ENCODE assay signal across 21 mouse cellular contexts in genomic region chr17:29979020-29979419, GRCm38 (mm10). TPM values are rescaled to one million over a fixed set of nuclear protein-coding genes. Genes with fewer than 3 reads are reported as not detected.
DNase-seq lines count a peak whose midpoint lies in the region; ATAC-seq lines count a peak whose summit lies in the region.
"Had no signal": no experiment of that assay in that cellular context is flagged by ENCODE, and none has a peak within 500 bp of the region (broad histone marks: within the 10 kb centered on the region; RNA-seq: fewer than 3 reads in every experiment).

No protein-coding gene starts in this region.

- DNase-seq in embryonic facial prominence, embryonic 10.5 days (ENCODE audit: low spot score) = no peak
- DNase-seq in heart, postnatal 10 days = peak; percentile 33 to 41
- DNase-seq in 3134 (ENCODE audit: extremely low read depth, insufficient read length, low spot score) (peak; percentile 30), adipocyte (ENCODE audit: low spot score) (peak; percentile 42)
- DNase-seq: B cell, adult 2 months; cerebellum, adult 11-12 months; cerebellum, postnatal 10 days; forebrain, postnatal 0 days; lung, postnatal 4 days; right cerebral cortex, postnatal 14 days; spleen, adult 18-20 months; thymus, postnatal 14 days had no signal

- H3K4me3 ChIP-seq in embryonic facial prominence, embryonic 13.5 days = no peak overlapping the region
- no peak overlapping the region for H3K4me3 ChIP-seq in embryonic facial prominence, embryonic 10.5 days
- H3K4me3 ChIP-seq in heart, embryonic 12.5 days = no peak overlapping the region
- no peak overlapping the region for H3K4me3 ChIP-seq in midbrain, embryonic 13.5 days (replicated peaks)
- H3K4me3 ChIP-seq: heart, embryonic 15.5 days; left cerebral cortex, adult 2 months; midbrain, embryonic 15.5 days; neural tube, embryonic 12.5 days had no signal

- WGBS in embryonic facial prominence, embryonic 13.5 days = 36% methylated on average over 4 of the region's 4 CpGs
- WGBS in embryonic facial prominence, embryonic 10.5 days = 61% methylated on average over 4 of the region's 4 CpGs
- 46% methylated on average over 4 of the region's 4 CpGs for WGBS in heart, embryonic 12.5 days
- WGBS in midbrain, embryonic 13.5 days = 63% methylated on average over 4 of the region's 4 CpGs

- intact Hi-C loops in heart, postnatal 10 days (cut with DNase I) = loop anchor here (2.0 to 10.0 kb wide), 4 partner anchors 46 to 613 kb away; no protein-coding TSS in a partner anchor

- H3K27ac ChIP-seq in embryonic facial prominence, embryonic 13.5 days = 0 out of 2 replicates have a peak overlapping the region, but pooled peaks have one; percentile 11
- H3K27ac ChIP-seq in embryonic facial prominence, embryonic 10.5 days (replicated peaks) = no peak overlapping the region
- no peak overlapping the region for H3K27ac ChIP-seq in heart, embryonic 12.5 days (ENCODE audit: poor library complexity, severe bottlenecking)
- no peak overlapping the region for H3K27ac ChIP-seq in midbrain, embryonic 13.5 days
- H3K27ac ChIP-seq: heart, embryonic 15.5 days; hindbrain, postnatal 0 days; kidney, postnatal 0 days; left cerebral cortex, adult 2 months; midbrain, embryonic 15.5 days; neural tube, embryonic 12.5 days had no signal

- peaks cover 20% of the 10 kb centered on the region for H3K4me1 ChIP-seq in embryonic facial prominence, embryonic 13.5 days
- H3K4me1 ChIP-seq in embryonic facial prominence, embryonic 10.5 days = peaks cover 9% of the 10 kb centered on the region
- H3K4me1 ChIP-seq in heart, embryonic 12.5 days (replicated peaks) = peaks cover 6% of the 10 kb centered on the region
- H3K4me1 ChIP-seq in midbrain, embryonic 13.5 days (replicated peaks) = peaks cover 4% of the 10 kb centered on the region; the same call in 1 of the 2 replicates
- H3K4me1 ChIP-seq: neural tube, embryonic 12.5 days had no signal

- no peak for ATAC-seq in embryonic facial prominence, embryonic 13.5 days (ENCODE audit: insufficient number of reproducible peaks, insufficient read depth, low FRiP score, low TSS enrichment, low read depth)
- no peak for ATAC-seq in heart, embryonic 12.5 days (ENCODE audit: insufficient number of reproducible peaks, low FRiP score)
- ATAC-seq in midbrain, embryonic 13.5 days = no peak
- ATAC-seq: forebrain, postnatal 0 days; hindbrain, postnatal 0 days; midbrain, embryonic 15.5 days had no signal

- H3K27me3 ChIP-seq in embryonic facial prominence, embryonic 13.5 days = no peaks in the 10 kb centered on the region; the same call in 1 of the 2 replicates
- 0 out of 2 replicates have a peak, but pooled peaks cover 4% of the 10 kb centered on the region for H3K27me3 ChIP-seq in embryonic facial prominence, embryonic 10.5 days (replicated peaks; ENCODE audit: low read depth, poor library complexity, severe bottlenecking)
- H3K27me3 ChIP-seq in heart, embryonic 12.5 days (replicated peaks) = no peaks in the 10 kb centered on the region
- H3K27me3 ChIP-seq in midbrain, embryonic 13.5 days = 0 out of 2 replicates have a peak, but pooled peaks cover 3% of the 10 kb centered on the region
- H3K27me3 ChIP-seq: heart, embryonic 15.5 days; midbrain, embryonic 15.5 days; neural tube, embryonic 12.5 days had no signal

- no peak overlapping the region for H3K4me2 ChIP-seq in embryonic facial prominence, embryonic 13.5 days
- H3K4me2 ChIP-seq in heart, embryonic 12.5 days = no peak overlapping the region
- H3K4me2 ChIP-seq in midbrain, embryonic 13.5 days (replicated peaks) = no peak overlapping the region
- H3K4me2 ChIP-seq: heart, embryonic 15.5 days; midbrain, embryonic 15.5 days; neural tube, embryonic 12.5 days had no signal

- no peaks in the 10 kb centered on the region for H3K9me3 ChIP-seq in embryonic facial prominence, embryonic 13.5 days
- no peaks in the 10 kb centered on the region for H3K9me3 ChIP-seq in embryonic facial prominence, embryonic 10.5 days
- H3K9me3 ChIP-seq in heart, embryonic 12.5 days (replicated peaks) = peaks cover 6% of the 10 kb centered on the region; the same call in 1 of the 2 replicates
- H3K9me3 ChIP-seq in midbrain, embryonic 13.5 days = 0 out of 2 replicates have a peak, but pooled peaks cover 3% of the 10 kb centered on the region
- H3K9me3 ChIP-seq: heart, embryonic 15.5 days; midbrain, embryonic 15.5 days; neural tube, embryonic 12.5 days had no signal

- H3K9ac ChIP-seq in embryonic facial prominence, embryonic 13.5 days = no peak overlapping the region
- no peak overlapping the region for H3K9ac ChIP-seq in heart, embryonic 12.5 days
- no peak overlapping the region for H3K9ac ChIP-seq in midbrain, embryonic 13.5 days (replicated peaks)
- H3K9ac ChIP-seq: forebrain, postnatal 0 days; heart, embryonic 15.5 days; midbrain, embryonic 15.5 days; neural tube, embryonic 12.5 days had no signal

- H3K36me3 ChIP-seq in embryonic facial prominence, embryonic 13.5 days = no peaks in the 10 kb centered on the region
- no peaks in the 10 kb centered on the region for H3K36me3 ChIP-seq in embryonic facial prominence, embryonic 10.5 days (replicated peaks)
- no peaks in the 10 kb centered on the region for H3K36me3 ChIP-seq in heart, embryonic 12.5 days
- H3K36me3 ChIP-seq in midbrain, embryonic 13.5 days = no peaks in the 10 kb centered on the region
- H3K36me3 ChIP-seq: heart, embryonic 15.5 days; midbrain, embryonic 15.5 days; neural tube, embryonic 12.5 days had no signal

RNA-seq across cellular contexts. Expression of gene Mdga1, which starts 9.1 kb away (rescaled TPM):
- 3.0 and 3.5 TPM in 2 replicates for polyA plus RNA-seq in embryonic facial prominence, embryonic 13.5 days (2015; fragmentation: Nextera tagmentation; extraction: Ambion mirVana)
- polyA plus RNA-seq in embryonic facial prominence, embryonic 10.5 days (2016; fragmentation: Nextera tagmentation; extraction: Ambion mirVana) = 1.2 and 1.7 TPM in 2 replicates
- 10 to 100 TPM; 17.2 to 17.8 TPM for total RNA-seq in heart, postnatal 10 days (2021)
- polyA plus RNA-seq in heart, embryonic 12.5 days (2016; fragmentation: Nextera tagmentation; extraction: Ambion mirVana) = 3.9 and 6.2 TPM in 2 replicates
- polyA plus RNA-seq in midbrain, embryonic 13.5 days (2015; fragmentation: Nextera tagmentation; extraction: Ambion mirVana) = 11.7 and 14.7 TPM in 2 replicates

RNA-seq across cellular contexts. Expression of gene Zfand3, which starts 25.5 kb away (rescaled TPM):
- 46.2 and 55.2 TPM in 2 replicates for polyA plus RNA-seq in embryonic facial prominence, embryonic 13.5 days (2015; fragmentation: Nextera tagmentation; extraction: Ambion mirVana)
- 59.1 and 62.5 TPM in 2 replicates for polyA plus RNA-seq in embryonic facial prominence, embryonic 10.5 days (2016; fragmentation: Nextera tagmentation; extraction: Ambion mirVana)
- total RNA-seq in heart, postnatal 10 days (2021) = 100 to 1,000 TPM; 137 to 138 TPM
- polyA plus RNA-seq in heart, embryonic 12.5 days (2016; fragmentation: Nextera tagmentation; extraction: Ambion mirVana) = 59.5 and 64.4 TPM in 2 replicates
- 69.6 and 85.4 TPM in 2 replicates for polyA plus RNA-seq in midbrain, embryonic 13.5 days (2015; fragmentation: Nextera tagmentation; extraction: Ambion mirVana)
